Mouse (Mus musculus) embryo, embryonic 10 days (tissue): ENCODE data around the gene Gm3164.
"Not testable (repeated sequence)": the region's sequence is repeated elsewhere in the genome, so short reads cannot be mapped to it uniquely, and the experiment has no call there.

Experiments
- DNase-seq: peaks from one replicate; pipeline ENCODE4 v3.0.0-alpha.2; 2015; ENCODE audit warnings: low spot score

The Gm3164 gene

DNA sequence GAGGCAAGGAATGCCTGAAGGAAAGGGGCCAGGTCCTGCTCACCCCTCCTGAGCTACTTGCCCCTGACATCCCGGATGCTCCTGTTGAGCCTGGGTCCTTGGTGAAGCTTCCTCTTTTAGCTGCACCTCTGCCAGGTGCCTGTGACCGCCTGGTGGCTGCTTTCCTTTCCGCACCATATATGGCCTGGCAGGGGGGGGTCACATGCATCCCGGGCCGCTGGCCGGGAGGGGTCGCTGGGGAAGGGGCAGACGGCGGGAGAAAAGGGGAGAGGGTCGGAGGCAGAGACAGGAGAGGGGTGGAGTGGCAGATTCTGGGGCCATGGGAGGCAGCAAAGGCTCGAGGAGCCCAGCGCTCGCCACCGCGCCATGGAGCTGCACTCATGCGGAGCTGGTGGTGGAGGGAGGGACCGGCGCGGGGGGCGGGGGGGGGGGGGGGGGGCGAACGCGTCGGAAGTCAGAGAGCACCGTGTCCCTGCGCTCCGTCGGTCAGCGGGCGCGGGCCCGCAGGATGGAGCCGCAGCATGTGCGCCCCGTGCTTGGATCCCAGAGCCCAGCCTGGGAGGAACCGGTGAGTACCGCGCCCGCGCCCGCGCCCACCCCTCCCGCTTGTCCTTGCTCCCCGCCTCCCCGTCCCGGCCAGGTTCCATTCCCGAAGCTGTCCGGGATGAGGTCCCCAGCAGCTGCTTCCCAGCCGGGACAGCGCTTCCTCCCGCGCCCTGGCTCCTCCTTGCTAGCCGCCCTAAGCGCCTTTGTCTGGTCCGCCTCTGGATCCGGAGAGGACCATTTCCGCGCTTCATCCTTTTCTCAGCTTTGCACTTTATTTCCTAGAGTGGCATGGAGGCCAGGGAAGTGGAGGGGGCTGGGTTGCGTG, at the start of gene Gm3164:
Gene Gm3164, plus strand, starts transcription at position 484 of the 871 bp plus-strand sequence.
- DNase-seq: peak; percentile 19

DNA sequence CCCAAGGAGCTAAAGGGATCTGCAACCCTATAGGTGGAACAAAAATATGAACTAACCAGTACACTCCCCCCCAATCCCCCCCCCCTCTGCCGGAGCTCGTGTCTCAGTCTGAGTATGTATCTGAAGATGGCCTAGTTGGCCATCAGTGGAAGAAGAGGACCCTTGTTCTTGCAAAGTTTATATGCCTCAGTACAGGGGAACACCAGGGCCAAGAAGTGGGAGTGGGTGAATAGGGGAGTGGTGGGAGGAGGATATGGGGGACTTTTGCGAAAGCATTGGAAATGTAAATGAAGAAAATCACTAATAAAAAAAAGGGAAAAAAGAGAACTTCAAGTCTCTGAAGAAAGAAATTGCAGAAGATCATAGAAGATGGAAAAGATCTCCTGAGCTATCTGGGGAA, 46.3 kb upstream of the Gm3164 start:
- DNase-seq: not testable (repeated sequence)

DNA sequence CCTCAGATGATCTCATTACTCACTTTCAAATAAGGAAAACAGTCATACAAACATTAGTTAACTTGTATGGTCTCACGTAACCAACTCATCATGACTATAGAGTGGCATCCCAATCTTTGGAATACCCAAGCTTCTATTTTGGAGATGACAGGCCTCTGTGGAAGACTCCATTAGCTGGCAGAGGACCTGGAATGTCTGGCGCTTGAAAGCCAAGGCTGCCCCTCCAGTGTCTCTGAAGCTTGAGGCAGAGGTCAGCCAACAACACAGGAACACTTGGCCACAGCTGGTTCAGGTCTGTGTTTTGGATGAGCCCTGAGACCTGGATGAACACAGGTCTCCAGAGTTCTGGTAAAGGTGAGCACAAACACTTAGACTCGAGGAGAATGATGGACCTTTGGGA, 45.6 kb upstream of the Gm3164 start:
- not testable (repeated sequence) for DNase-seq

DNA sequence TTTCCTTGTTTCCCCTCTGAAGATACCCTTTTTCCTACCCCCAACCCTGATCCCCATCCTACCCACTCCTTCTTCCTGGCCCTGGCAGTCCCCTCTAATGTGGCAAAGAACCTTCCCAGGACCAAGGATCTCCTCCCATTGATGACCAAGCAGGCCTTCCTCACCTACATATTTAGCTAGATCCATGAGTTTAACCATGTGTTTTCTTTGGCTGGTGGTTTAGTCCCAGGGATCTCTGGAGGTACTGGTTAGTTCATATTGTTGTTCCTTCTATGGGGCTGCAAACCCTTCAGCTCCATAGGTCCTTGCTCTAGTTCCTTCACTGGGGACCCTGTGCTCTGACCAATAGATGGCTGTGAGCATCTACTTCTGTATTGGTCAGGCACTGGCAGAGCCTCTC, 37.4 kb upstream of the Gm3164 start:
- DNase-seq: not testable (repeated sequence)

DNA sequence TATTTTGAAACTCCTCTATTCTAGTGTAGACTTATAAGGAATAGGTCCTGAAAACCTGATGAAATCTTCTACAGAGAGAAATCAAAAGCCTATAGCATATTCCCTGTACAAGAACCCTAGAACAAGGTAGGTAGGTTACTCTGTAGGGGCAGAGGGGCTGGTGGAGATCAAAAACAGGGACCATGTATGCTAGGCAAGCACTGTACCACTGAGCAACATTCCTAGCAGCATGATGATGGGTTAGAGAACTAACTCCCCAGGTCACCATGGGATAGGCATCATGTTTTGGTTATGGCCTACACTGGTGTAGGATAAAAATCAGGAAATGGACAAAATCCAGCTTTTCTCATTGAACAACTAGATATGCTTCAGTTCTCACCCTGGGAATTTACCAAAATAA, 29.6 kb upstream of the Gm3164 start:
- DNase-seq: not testable (repeated sequence)

DNA sequence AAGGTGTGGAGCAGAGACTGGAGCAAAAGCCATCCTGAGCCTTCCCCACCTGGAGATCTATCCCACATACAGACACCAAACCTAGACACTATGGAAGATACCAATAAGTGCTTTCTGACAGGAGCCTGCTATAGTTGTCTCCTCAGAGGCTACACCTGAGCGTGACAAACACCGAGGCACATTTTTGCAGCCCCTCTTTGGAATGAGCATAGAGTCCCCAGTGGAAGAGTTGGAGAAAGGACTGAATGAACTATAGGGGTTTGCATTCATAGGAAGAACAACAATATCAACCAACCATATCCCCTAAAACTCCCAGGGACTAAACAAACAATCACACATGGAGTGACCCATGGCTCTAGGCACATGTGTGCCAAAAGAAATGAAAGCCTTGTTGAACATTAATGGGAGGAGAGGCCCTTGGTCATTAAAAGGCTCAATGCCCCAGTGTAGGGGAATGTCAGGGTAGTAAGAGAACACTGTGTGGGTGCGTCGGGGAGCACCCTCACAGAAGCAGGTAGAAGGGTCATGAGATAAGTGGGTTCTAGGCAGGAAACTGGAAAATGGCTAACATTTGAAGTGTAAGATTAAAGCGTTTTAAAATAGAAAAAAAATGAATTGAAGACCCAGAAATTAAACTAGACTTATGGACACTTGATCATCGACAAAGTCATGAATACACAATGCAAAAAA, 22.3 kb upstream of the Gm3164 start:
- not testable (repeated sequence) for DNase-seq

DNA sequence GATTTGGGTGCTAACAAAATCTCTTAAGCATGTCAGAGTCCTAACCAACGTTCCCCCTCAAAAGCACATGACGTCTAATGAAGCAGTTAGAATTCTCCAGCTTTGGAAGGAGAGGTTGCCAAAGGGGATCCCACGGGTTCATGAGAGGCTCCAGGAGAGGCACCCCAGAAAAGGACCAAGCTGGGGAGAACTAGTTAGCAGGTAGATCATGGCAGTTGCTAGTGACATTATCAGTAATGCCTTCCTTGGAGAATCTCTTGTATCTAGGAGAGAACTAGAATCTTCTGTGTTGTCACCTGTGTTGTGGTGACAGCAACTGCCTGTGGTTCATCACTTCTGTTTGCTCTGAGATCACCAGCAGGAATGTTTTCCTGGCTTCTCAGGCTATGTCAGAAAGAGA, 18.0 kb upstream of the Gm3164 start, which contains the start of gene Gm3159:
Gene Gm3159, plus strand, starts transcription at position 301 of the 400 bp plus-strand sequence.
- DNase-seq: not testable (repeated sequence)

DNA sequence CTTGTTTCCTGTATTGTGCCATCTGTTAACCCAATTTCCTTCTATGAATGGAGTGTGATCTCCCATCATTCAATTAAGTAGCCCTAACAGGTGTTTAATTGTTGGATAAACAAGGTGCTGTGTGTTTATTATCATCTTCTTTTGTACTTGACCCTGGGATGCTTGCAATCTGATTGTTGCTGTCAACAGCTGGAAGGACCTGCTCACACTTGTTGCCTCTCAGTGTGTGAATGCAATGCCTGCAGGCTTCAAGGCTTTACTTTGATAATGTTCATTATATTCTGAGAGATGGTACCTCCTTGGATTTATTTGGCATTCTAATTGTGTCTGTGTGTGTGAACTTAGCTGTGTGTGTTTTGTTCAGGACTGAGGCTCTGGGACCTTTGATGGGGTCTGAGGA, 16.6 kb upstream of the Gm3164 start:
- DNase-seq: not testable (repeated sequence)

DNA sequence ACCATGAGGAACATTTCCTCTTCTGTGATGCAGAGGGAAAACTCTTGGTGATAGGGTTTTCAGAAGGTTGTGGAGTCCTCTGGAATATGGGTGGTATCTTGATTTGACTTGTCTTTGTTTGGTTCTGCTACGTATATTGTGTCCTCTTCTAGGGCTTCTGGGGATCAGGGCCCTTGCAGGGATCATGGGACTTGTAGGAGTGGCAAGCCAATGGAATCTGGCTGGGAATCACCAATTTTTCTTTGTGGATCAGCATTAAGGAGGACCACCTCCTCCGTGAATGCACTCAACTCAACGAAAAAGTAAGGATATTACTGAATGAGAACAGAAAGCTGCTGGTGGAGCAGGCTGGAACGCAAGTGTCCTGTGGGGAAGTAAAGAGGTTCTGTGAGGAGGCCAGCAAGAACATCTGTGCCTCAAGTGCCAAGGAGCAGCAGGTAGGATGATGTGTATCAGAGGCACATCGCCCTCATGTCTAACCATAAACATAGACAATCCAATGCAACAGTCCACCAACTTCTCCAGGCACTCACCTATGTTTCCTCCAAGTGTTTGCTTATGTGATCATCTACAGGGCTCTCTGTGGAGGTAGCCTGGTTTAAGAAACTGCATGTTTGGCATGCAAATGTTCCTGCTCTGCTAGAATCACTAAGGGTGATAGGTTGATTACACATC, 15.0 kb upstream of the Gm3164 start:
- not testable (repeated sequence) for DNase-seq

DNA sequence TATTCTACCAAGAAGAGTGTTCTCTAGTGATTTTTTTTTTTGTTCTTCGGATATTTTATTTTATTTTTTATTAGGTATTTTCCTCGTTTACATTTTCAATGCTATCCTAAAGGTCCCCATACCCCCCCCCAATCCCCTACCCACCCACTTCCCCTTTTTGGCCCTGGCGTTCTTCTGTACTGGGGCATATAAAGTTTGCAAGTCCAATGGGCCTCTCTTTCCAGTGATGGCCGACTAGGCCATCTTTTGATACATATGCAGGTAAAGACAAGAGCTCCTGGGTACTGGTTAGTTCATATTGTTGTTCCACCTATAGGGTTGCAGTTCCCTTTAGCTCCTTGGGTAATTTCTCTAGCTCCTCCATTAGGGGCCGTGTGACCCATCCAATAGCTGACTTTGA, 14.0 kb upstream of the Gm3164 start:
- DNase-seq: not testable (repeated sequence)

DNA sequence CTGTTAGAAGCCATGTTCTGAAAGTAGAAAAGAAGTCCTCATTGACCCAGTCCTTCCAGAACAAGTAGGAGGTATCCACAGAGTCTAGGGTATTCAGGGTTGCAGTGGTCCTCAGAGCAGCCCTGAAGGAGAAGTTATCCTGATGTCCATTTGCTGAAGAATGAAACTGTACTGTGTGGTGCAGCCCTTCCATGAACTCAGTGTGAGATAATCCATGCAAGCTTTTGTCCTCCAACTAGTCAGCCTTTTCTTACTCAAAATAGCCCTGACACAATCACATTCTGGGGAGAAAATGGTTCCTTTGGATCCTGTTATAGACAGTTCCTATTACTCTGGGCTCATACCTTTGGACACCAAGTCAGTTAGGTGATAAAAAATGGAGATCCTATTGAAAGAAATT, 11.4 kb upstream of the Gm3164 start:
- not testable (repeated sequence) for DNase-seq

DNA sequence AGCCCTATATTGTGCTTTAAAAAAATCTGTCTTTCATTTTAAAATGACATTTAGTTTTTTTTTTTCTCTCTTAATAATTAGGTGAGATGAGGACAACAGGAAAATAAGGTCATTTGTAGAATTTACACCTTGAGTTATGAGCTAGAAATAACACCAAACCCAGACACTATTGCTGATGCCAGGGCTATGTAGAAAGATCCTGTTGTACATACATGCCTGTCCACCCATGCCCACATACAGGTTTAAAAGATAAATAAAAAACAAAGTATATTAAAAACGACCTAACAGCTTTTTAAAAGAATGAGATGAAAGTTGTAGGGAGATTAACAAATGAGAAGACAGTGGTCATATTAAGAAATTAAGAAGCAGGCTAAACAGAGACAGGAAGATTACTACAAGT, 5.3 kb upstream of the Gm3164 start:
- DNase-seq: not testable (repeated sequence)

DNA sequence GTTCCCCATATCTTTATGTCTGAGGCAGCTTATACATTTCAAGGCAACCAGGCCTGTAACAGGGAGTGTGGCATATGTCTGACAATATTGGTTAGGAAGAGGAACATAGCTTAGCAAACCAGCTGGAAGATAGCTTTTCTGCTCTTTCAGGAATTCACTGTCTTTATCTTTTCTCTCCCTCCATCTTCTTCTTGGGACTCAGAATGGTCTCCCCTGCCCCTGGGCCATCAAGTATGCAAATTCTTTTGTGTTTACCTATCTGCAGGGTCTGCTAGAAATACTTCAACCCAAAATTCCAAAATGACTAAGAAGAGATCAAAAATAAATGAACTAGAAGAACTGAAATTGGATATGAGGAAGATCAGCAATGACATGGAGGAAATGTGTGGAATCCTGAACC, 15.4 kb downstream of the Gm3164 start, which contains the start of gene Gm3173:
Gene Gm3173, plus strand, starts transcription at position 301 of the 400 bp plus-strand sequence.
- not testable (repeated sequence) for DNase-seq

DNA sequence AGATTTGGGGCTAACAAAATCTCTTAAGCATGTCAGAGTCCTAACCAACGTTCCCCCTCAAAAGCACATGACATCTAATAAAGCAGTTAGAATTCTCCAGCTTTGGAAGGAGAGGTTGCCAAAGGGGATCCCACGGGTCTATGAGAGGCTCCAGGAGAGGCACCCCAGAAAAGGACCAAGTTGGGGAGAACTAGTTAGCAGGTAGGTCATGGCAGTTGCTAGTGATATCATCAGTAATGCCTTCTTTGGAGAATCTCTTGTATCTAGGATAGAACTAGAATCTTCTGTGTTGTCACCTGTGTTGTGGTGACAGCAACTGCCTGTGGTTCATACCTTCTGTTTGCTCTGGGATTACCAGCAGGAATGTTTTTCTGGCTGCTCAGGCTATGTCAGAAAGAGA, 66.2 kb downstream of the Gm3164 start, which contains the start of gene Gm3182:
Gene Gm3182, plus strand, starts transcription at position 301 of the 400 bp plus-strand sequence.
- not testable (repeated sequence) for DNase-seq
